Mouse (Mus musculus) G1E (cell line): ENCODE measurements around the gene Ubash3b.

Experiments
- CTCF ChIP-seq: IDR thresholded peaks from 2 replicates; pipeline ENCODE4 v1.5.1; 2012; ENCODE audit warnings: low read depth, low read length, inconsistent platforms, mixed read lengths
- GATA1 ChIP-seq: IDR thresholded peaks from 2 replicates; pipeline ENCODE4 v1.6.1; 2012; ENCODE audit warnings: borderline replicate concordance, low read length, inconsistent platforms, mixed read lengths
- POLR2AphosphoS5 ChIP-seq: IDR thresholded peaks from 2 replicates; pipeline ENCODE4 v1.6.1; 2012; ENCODE audit warnings: low read depth, low read length, inconsistent platforms; ENCODE audit not compliant: insufficient replicate concordance
- TAL1 ChIP-seq: conservative IDR thresholded peaks from 2 replicates; pipeline ENCODE4 v1.6.1; 2012; ENCODE audit warnings: low read depth, low read length, inconsistent platforms, mixed read lengths

GRCm38 (mm10) chr9:41071906-41072511, 89.5 kb downstream of the Ubash3b start:
- no peak for TF ChIP-seq CTCF
- no peak for TF ChIP-seq TAL1
- no peak for TF ChIP-seq GATA1
- TF ChIP-seq POLR2AphosphoS5 = no peak
